Mouse (Mus musculus) liver, postnatal 0 days (tissue): Measurements from ENCODE around the gene St6gal1. TPM values are rescaled to one million over a fixed set of nuclear protein-coding genes. Genes with fewer than 3 reads are reported as not detected.

Experiments used
- ATAC-seq: fragments of 200-750 bp; cut with Nextera tagmentation; 2 replicates; pipeline ENCODE4 v1.8.0; 2017; ENCODE audit warnings: mild to moderate bottlenecking, moderate library complexity
- DNase-seq: peaks from one replicate; pipeline ENCODE4 v3.0.0-alpha.2; 2016
- H3K27ac ChIP-seq: fragments of 300-500 bp; sonication (generic); 2 replicates; pipeline ENCODE4 v1.5.1; 2014; ENCODE audit warnings: antibody characterized with exemption, moderate library complexity, mild to moderate bottlenecking, low read depth
- H3K27me3 ChIP-seq: fragments of 300-500 bp; sonication (generic); 2 replicates; pipeline ENCODE4 v1.6.1; 2014; ENCODE audit warnings: low read length, control low read depth, mixed read lengths; ENCODE audit not compliant: insufficient read depth
- H3K36me3 ChIP-seq: fragments of 300-500 bp; sonication (generic); replicated peaks from 2 replicates; pipeline ENCODE4 v1.6.1; 2014; ENCODE audit warnings: mild to moderate bottlenecking, control low read depth, low read length, moderate library complexity, mixed read lengths; ENCODE audit not compliant: insufficient read depth
- H3K4me1 ChIP-seq: fragments of 300-500 bp; sonication (generic); 2 replicates; pipeline ENCODE4 v1.6.1; 2014; ENCODE audit warnings: antibody characterized with exemption, mild to moderate bottlenecking, control low read depth; ENCODE audit not compliant: insufficient read depth
- H3K4me2 ChIP-seq: fragments of 300-500 bp; sonication (generic); 2 replicates; pipeline ENCODE4 v1.6.1; 2014; ENCODE audit warnings: low read depth, mild to moderate bottlenecking, low read length, moderate library complexity, mixed read lengths
- H3K4me3 ChIP-seq: fragments of 300-500 bp; sonication (generic); 2 replicates; pipeline ENCODE4 v1.5.1; 2014; ENCODE audit warnings: low read depth, low read length
- H3K9ac ChIP-seq: fragments of 300-500 bp; sonication (generic); replicated peaks from 2 replicates; pipeline ENCODE4 v1.6.1; 2014; ENCODE audit warnings: mild to moderate bottlenecking, moderate library complexity
- H3K9me3 ChIP-seq: fragments of 300-500 bp; sonication (generic); 2 replicates; pipeline ENCODE4 v1.6.1; 2016; ENCODE audit warnings: mild to moderate bottlenecking, control low read depth, low read length, mixed read lengths
- CTCF ChIP-seq: sonication (generic); IDR thresholded peaks from 2 replicates; pipeline ENCODE4 v1.5.1; 2016; ENCODE audit warnings: antibody characterized with exemption, low read depth
- EP300 ChIP-seq: IDR thresholded peaks from 2 replicates; pipeline ENCODE4 v1.6.1; 2016; ENCODE audit warnings: antibody characterized with exemption, low read depth, mild to moderate bottlenecking
- WGBS: fragments of 180-500 bp; shearing (Covaris S2); extraction: QIAGEN DNeasy Blood & Tissue Kit; methylation state at CpG from one replicate; pipeline ENCODE4 v1.1.7; 2014; ENCODE audit not compliant: insufficient replicate concordance; 5-methylcytosine and 5-hydroxymethylcytosine counted together
- polyA plus RNA-seq: library from polyadenylated mRNA; unstranded; fragments of >200 nt; fragmentation: Nextera tagmentation; extraction: Ambion mirVana; gene quantifications from 2 replicates; pipeline ENCODE4 v1.2.1, GENCODE M21; 2015

Gene St6gal1
- polyA plus RNA-seq, 1 experiment from 2014 or later, result 17.1 TPM

DNA sequence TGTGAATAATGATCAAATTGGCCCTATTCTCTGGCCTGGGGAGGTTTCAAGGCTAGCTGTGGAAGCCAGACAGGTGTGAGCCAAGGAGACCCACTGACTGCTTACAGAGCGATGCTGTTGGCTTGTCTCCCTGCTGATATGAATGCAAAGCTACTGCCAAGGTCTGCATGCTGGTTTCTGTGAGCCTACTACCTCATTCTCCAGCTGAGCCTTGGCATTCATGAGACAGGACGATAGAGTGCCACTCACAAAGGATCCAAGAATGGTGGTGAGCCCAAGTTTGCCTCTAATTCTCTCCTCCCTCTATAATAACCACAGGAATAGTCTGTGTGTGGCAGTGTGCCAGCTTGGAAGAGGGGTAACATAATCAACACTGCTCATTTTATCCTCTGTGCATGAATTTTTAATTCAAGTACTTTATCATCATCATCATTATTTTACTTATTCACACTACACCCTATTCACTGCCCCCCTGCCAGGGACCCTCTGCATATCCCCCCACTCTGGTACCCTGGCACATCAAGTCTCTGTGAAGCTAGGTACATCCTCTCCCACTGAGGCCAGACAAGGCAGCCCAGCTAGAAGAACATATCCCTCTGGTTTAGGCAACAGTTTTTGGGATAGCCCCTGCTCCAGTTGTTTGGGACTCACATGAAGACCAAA, 139.9 kb downstream of the St6gal1 start:
- ATAC-seq (no peak), DNase-seq (no peak)
- 79% methylated on average over 2 of the region's 2 CpGs for WGBS
- no peak overlapping the region for H3K27ac ChIP-seq
- H3K4me3 ChIP-seq, result no peak overlapping the region
- TF ChIP-seq EP300, result no peak
- TF ChIP-seq CTCF, result no peak
- H3K4me2 ChIP-seq, result no peak overlapping the region
- H3K36me3 ChIP-seq, result peaks cover 1% of the 10 kb centered on the region; the same call in 1 of the 2 replicates
- H3K9me3 ChIP-seq, result no peaks in the 10 kb centered on the region
- no peaks in the 10 kb centered on the region for H3K4me1 ChIP-seq
- no peak overlapping the region for H3K9ac ChIP-seq
- H3K27me3 ChIP-seq, result no peaks in the 10 kb centered on the region

DNA sequence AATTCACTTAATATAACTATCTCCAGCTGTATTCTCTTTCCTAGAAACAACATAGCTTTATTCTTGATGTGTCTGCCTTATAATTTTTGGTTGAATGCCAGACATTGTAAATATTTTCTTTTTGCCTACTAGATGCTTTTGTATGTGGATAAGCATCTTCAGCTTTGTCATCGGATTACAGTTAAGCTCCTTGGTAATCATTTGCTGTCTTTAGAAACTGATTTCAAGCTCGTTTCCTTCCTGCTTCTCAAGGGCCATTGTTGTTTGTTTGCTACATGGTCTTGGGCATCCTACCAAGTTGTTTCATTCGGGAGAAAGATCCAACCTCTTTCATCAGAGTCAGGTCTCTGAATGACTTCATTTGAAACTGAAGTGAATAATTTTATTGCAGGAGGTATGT, 144.6 kb downstream of the St6gal1 start:
- Histone ChIP-seq H3K9ac (no peak overlapping the region), H3K27me3 (no peaks in the 10 kb centered on the region), H3K4me3 (no peak overlapping the region), H3K4me1 (no peaks in the 10 kb centered on the region), H3K9me3 (no peaks in the 10 kb centered on the region), H3K4me2 (no peak overlapping the region), H3K27ac (no peak overlapping the region), H3K36me3 (no peaks in the 10 kb centered on the region)
- TF ChIP-seq CTCF (no peak), EP300 (no peak)
- DNase-seq, result no peak
- 40% methylated on average over 3 of the region's 3 CpGs for WGBS
- no peak for ATAC-seq

DNA sequence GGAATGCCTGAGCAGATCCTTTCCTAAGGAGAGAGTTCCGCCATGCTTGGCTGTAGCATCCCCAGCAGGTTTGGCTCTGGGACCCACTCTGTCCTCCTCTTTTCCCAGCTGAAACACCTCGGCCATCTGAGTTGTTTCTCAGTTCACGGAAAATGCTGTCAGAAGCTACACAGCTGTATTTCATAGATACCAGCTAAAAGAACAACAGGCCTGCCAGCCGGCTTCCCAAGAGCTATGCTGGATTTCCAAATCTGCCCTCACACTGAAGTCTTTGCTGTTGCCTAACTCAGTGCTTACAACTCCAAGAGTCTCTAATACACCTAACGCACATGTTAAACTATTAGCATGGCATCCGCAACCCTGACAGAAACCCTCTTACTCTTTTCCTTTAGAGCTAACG, 146.2 kb downstream of the St6gal1 start:
- Histone ChIP-seq H3K9ac (no peak overlapping the region), H3K4me3 (no peak overlapping the region), H3K27me3 (no peaks in the 10 kb centered on the region), H3K4me2 (no peak overlapping the region), H3K36me3 (no peaks in the 10 kb centered on the region), H3K4me1 (no peaks in the 10 kb centered on the region), H3K27ac (no peak overlapping the region), H3K9me3 (no peaks in the 10 kb centered on the region)
- TF ChIP-seq EP300, result no peak
- no peak for TF ChIP-seq CTCF
- DNase-seq (no peak), ATAC-seq (no peak)
- WGBS, result 86% methylated on average over 7 of the region's 7 CpGs

DNA sequence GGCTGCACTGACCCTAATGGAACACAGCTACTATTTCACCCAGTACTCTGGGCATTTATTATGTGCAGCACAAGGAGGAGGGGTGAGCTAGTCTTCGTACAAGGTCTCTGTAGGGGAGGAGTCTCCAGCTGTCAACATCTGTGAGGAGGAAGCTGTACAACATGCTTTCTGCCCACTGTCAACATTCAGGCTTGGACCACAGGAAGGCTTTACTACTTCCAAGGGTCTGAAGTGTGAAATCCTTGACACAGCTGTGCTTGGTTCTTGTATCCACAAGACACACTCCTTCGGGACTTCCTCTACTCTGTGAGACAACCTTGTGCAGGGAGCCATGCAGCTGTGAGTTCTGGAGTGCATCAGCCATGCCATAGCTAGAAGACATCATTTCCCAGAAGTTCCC, 147.8 kb downstream of the St6gal1 start:
- Histone ChIP-seq H3K27me3 (no peaks in the 10 kb centered on the region), H3K36me3 (no peaks in the 10 kb centered on the region), H3K4me3 (no peak overlapping the region), H3K9ac (no peak overlapping the region), H3K9me3 (no peaks in the 10 kb centered on the region), H3K4me2 (no peak overlapping the region), H3K27ac (no peak overlapping the region), H3K4me1 (no peaks in the 10 kb centered on the region)
- TF ChIP-seq CTCF (no peak), EP300 (no peak)
- ATAC-seq (no peak), DNase-seq (no peak)
- WGBS, result 52% methylated on average over 2 of the region's 2 CpGs

DNA sequence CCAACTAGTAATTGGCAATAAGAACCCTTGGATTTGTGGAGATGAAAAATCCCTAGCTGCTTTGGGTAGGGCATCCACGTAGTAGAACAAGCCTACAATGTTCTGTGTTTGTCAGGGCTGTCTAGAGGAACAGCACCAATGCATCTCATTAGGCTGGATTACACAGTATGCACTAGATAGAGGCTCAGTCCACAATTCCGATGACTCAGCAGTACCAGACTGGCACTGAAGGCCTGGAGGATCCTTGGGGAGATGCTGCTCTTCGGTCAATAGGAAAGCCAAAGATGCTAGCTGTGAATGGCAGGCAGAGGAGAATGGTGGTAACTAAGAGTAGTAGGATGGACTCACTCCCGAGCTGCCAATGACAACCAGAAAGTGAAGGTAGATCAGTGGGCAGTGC, 149.5 kb downstream of the St6gal1 start:
- Histone ChIP-seq H3K27me3 (no peaks in the 10 kb centered on the region), H3K4me2 (no peak overlapping the region), H3K36me3 (no peaks in the 10 kb centered on the region), H3K27ac (no peak overlapping the region), H3K4me1 (no peaks in the 10 kb centered on the region), H3K9ac (no peak overlapping the region), H3K4me3 (no peak overlapping the region), H3K9me3 (no peaks in the 10 kb centered on the region)
- TF ChIP-seq EP300, result no peak
- no peak for TF ChIP-seq CTCF
- ATAC-seq (no peak), DNase-seq (no peak)
- 75% methylated on average over 4 of the region's 4 CpGs for WGBS

DNA sequence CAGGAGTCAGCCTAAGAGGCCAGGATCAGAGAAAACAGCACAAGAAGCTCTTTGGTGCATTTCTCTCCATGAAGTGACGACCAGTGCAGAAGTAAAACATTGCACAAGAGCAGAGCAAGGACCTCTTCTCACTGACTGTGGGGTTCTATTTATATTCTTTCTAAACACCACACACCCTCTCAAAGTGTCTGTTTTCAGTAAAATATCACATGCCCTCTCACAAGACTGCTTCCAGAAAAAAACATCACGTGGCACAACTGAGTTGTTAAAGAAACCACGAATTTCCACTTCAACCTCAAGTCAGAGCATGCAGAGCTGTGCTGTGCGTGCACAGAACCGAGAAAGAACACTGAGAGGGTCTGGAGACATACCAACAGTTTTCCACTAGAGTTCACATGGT, 150.4 kb downstream of the St6gal1 start:
- Histone ChIP-seq H3K4me2 (no peak overlapping the region), H3K9me3 (no peaks in the 10 kb centered on the region), H3K4me3 (no peak overlapping the region), H3K36me3 (no peaks in the 10 kb centered on the region), H3K9ac (no peak overlapping the region), H3K27me3 (no peaks in the 10 kb centered on the region), H3K4me1 (no peaks in the 10 kb centered on the region), H3K27ac (peak overlapping the region; percentile 39; the same call in 1 of the 2 replicates)
- ATAC-seq (peak; percentile 72), DNase-seq (no peak)
- 25% methylated on average over 5 of the region's 5 CpGs for WGBS
- no peak for TF ChIP-seq EP300
- TF ChIP-seq CTCF, result no peak
